Mouse (Mus musculus) heart, adult 2 months (tissue): Measurements from ENCODE around the gene 4930415O20Rik. TPM values are rescaled to one million over a fixed set of nuclear protein-coding genes. Genes with fewer than 3 reads are reported as not detected.

Source experiments
- DNase-seq, 2 experiments: peaks; one replicate each; pipeline ENCODE4 v3.0.0; 2021
- H3K27ac ChIP-seq: fragments of 200-600 bp; 2 replicates; pipeline ENCODE4 v1.8.1; 2022
- H3K27me3 ChIP-seq: fragments of 200-500 bp; 2 replicates; pipeline ENCODE4 v1.6.1; 2012; ENCODE audit warnings: mild to moderate bottlenecking, low read length, inconsistent platforms, mixed read lengths; ENCODE audit not compliant: control insufficient read depth, insufficient read depth
- H3K36me3 ChIP-seq: fragments of 200-500 bp; 2 replicates; pipeline ENCODE4 v1.6.1; 2012; ENCODE audit warnings: low read length, inconsistent platforms; ENCODE audit not compliant: control insufficient read depth, insufficient read depth
- H3K4me1 ChIP-seq: fragments of 200-500 bp; 2 replicates; pipeline ENCODE4 v1.6.1; 2011; ENCODE audit warnings: low read length; ENCODE audit not compliant: control insufficient read depth, insufficient read depth
- H3K4me3 ChIP-seq: fragments of 200-600 bp; 2 replicates; pipeline ENCODE4 v1.8.1; 2022
- H3K79me2 ChIP-seq: fragments of 200-500 bp; replicated peaks from 2 replicates; pipeline ENCODE4 v1.6.1; 2012; ENCODE audit warnings: mild to moderate bottlenecking, inconsistent platforms, low read length, moderate library complexity, mixed read lengths; ENCODE audit not compliant: control insufficient read depth, insufficient read depth
- H3K9ac ChIP-seq: fragments of 200-500 bp; 2 replicates; pipeline ENCODE4 v1.6.1; 2012; ENCODE audit warnings: low read depth, mild to moderate bottlenecking, control low read depth, inconsistent platforms, low read length, mixed read lengths
- CTCF ChIP-seq: fragments of 200-600 bp; IDR thresholded peaks from 2 replicates; pipeline ENCODE4 v1.8.1; 2022; ENCODE audit warnings: antibody characterized with exemption, mild to moderate bottlenecking, moderate library complexity
- EP300 ChIP-seq: fragments of 200-500 bp; IDR thresholded peaks from 2 replicates; pipeline ENCODE4 v1.6.1; 2011; ENCODE audit warnings: low read depth, low read length, control low read depth; ENCODE audit not compliant: insufficient read depth
- POLR2A ChIP-seq: fragments of 200-500 bp; IDR thresholded peaks from 2 replicates; pipeline ENCODE4 v1.6.1; 2011; ENCODE audit warnings: mild to moderate bottlenecking, low read depth, low read length, control low read depth; ENCODE audit not compliant: insufficient read depth
- WGBS: fragments of 180-500 bp; shearing (Covaris S2); methylation state at CpG from one replicate; pipeline ENCODE4 v1.1.7; 2018; 5-methylcytosine and 5-hydroxymethylcytosine counted together
- intact Hi-C: fragments of 180-260 bp; cut with DNase I; formaldehyde crosslinking; loops from one replicate; pipeline ENCODE4 v1.15.1; 2025
- polyA plus RNA-seq: library from polyadenylated mRNA; depleted of rRNA; stranded (reverse); fragments of >200 nt; gene quantifications from 2 replicates; pipeline ENCODE4 v1.2.3, GENCODE M21; 2012
- total RNA-seq, 2 experiments: library from RNA; stranded (reverse); gene quantifications; 2 replicates each; pipeline ENCODE4 v1.2.3; 2021

4930415O20Rik gene
- total and polyA plus RNA-seq, 3 experiments: 1.6 to 2.1 TPM; not detected in 1

DNA sequence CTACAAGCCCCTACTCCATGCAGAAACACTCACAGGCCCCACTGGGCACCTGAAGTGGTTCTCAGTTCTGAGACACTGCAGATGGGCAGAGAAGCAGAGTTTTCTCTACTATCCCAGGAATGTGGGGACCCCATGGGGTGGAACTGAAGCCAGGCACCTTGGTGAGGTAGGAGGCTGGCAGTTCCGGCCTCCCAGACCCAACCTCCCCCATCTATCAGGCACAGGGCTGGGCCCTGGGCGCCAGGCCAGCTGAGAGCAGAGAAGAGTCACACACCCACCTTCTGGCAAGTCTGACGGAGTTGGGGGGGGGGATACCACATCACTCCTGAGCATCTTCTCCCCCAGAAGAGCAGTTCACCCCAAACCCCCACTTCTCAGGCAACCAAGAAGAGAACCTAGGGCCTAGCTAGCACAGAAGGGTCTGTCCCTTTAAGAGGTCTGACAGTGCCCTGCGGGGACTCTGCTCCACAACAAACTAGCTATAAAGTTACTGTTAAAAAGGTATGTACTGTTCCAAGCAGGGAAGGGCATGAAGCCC is 32.2 kb downstream of the 4930415O20Rik start:
- peak overlapping the region; percentile 68 for H3K9ac ChIP-seq
- peaks cover 9% of the 10 kb centered on the region for H3K4me1 ChIP-seq
- intact Hi-C loops: no loop called here

GRCm38 (mm10) chr15:98604041-98604575 is 33.3 kb downstream of the 4930415O20Rik start:
- Histone ChIP-seq H3K4me1 (peaks cover 9% of the 10 kb centered on the region), H3K36me3 (peaks cover 5% of the 10 kb centered on the region), H3K9ac (peak overlapping the region; percentile 68), H3K79me2 (peaks cover 10% of the 10 kb centered on the region), H3K27ac (peak overlapping the region; percentile 89), H3K4me3 (peak overlapping the region; percentile 45), H3K27me3 (no peaks in the 10 kb centered on the region)
- TF ChIP-seq EP300 (no peak), CTCF (no peak), POLR2A (no peak)
- 62% methylated on average over 24 of the region's 24 CpGs for WGBS
- intact Hi-C loops: no loop called here
- peak; percentile 45 to 53 for DNase-seq

More for the DNA sequence above, 32.2 kb downstream of the 4930415O20Rik start:
- H3K27me3 ChIP-seq: no peaks in the 10 kb centered on the region
- TF ChIP-seq EP300: no peak
- 14% methylated on average over 4 of the region's 4 CpGs for WGBS
- H3K79me2 ChIP-seq: peaks cover 9% of the 10 kb centered on the region
- H3K36me3 ChIP-seq: peaks cover 5% of the 10 kb centered on the region
- H3K4me3 ChIP-seq: peak overlapping the region; percentile 45
- peak overlapping the region; percentile 89 for H3K27ac ChIP-seq
- peak; percentile 66 to 67 for DNase-seq

GRCm38 (mm10) chr15:98606051-98606536 is 35.3 kb downstream of the 4930415O20Rik start:
- Histone ChIP-seq H3K9ac (peak overlapping the region; percentile 76), H3K27ac (peak overlapping the region; percentile 89)
- WGBS: 21% methylated on average over 12 of the region's 12 CpGs

GRCm38 (mm10) chr15:98606739-98607138 is 35.9 kb downstream of the 4930415O20Rik start:
- peak in 1 of 2 experiments; percentile 39 for DNase-seq
- Histone ChIP-seq H3K4me1 (peaks cover 9% of the 10 kb centered on the region), H3K79me2 (peaks cover 9% of the 10 kb centered on the region), H3K4me3 (peak overlapping the region; percentile 49), H3K36me3 (peaks cover 3% of the 10 kb centered on the region), H3K27ac (peak overlapping the region; percentile 89), H3K9ac (peak overlapping the region; percentile 76), H3K27me3 (no peaks in the 10 kb centered on the region)
- TF ChIP-seq CTCF (no peak), EP300 (no peak)
- intact Hi-C loops: no loop called here
- WGBS: 43% methylated on average over 9 of the region's 9 CpGs

More at GRCm38 (mm10) chr15:98606051-98606536, 35.3 kb downstream of the 4930415O20Rik start:
- H3K4me3 ChIP-seq: peak overlapping the region; percentile 49
- H3K4me1 ChIP-seq: peaks cover 9% of the 10 kb centered on the region
- peaks cover 3% of the 10 kb centered on the region for H3K36me3 ChIP-seq
- intact Hi-C loops: no loop called here
- peak; percentile 94 for TF ChIP-seq EP300
- peak; percentile 83 for TF ChIP-seq POLR2A
- no peak for TF ChIP-seq CTCF
- peaks cover 10% of the 10 kb centered on the region for H3K79me2 ChIP-seq
- DNase-seq: peak; percentile 41 to 75
- no peaks in the 10 kb centered on the region for H3K27me3 ChIP-seq

DNA sequence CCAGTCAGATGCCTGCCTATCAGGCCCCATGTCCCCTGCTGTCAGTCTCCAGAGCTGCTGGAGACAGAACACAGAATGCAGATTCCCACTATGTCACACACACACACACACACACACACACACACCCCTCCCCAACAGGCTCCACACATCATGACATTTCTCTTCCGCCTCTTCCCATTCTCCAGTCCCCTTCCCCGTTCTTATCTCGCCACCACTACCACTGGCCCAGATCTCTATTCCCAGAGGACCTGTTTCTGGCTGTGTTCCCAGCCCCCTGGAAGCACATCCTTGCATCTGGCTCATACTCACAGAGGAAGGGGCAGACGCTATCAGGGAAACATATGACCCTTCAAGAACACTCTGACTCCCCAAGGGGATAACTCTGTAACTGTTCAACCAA is 36.8 kb downstream of the 4930415O20Rik start:
- H3K9ac ChIP-seq: peak overlapping the region; percentile 99
- peaks cover 3% of the 10 kb centered on the region for H3K36me3 ChIP-seq
- peaks cover 9% of the 10 kb centered on the region for H3K4me1 ChIP-seq
- peak overlapping the region; percentile 96 for H3K4me3 ChIP-seq
- TF ChIP-seq CTCF (no peak), POLR2A (peak; percentile 68), EP300 (peak; percentile 99)
- DNase-seq: peak; percentile 82 to 89
- intact Hi-C loops: no loop called here
- H3K27ac ChIP-seq: peak overlapping the region; percentile 89
- H3K79me2 ChIP-seq: peaks cover 9% of the 10 kb centered on the region
- 8% methylated on average over 4 of the region's 4 CpGs for WGBS
- H3K27me3 ChIP-seq: no peaks in the 10 kb centered on the region

DNA sequence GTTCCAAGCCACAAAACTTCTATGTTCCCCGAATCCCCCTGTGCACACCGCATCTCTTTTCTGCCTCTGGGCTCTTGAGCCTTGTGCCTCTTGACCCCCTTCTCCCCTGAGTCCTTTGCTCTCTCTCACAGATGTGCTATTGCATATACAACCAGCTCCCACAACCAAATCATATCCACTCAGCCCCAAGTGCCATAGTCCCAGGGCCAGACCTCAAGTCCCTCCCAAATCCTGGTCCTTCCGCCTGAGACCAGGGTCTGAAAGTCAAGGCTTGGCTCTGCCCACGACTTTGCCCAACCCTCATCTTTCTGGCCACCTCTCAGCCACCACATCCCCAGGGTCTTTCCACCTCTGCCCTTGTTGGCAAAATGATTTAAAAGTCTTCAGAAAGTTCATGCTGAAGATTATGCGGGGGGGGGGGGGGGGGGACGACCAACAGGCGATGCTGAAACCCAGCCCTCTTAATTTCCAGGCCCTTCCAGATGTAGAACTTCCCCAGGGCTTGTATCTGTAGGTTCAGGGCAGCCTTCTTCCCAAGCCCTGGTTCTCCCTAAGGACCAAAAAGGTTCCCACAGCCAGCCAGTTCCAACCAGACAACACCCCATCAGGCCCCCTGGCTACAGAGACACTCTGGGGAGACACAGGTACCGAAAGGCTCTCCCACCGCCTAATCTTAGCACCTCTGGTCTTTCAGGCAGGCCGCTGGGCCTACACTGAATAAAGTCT is 37.4 kb downstream of the 4930415O20Rik start:
- Histone ChIP-seq H3K36me3 (peaks cover 2% of the 10 kb centered on the region), H3K27me3 (no peaks in the 10 kb centered on the region), H3K9ac (peak overlapping the region; percentile 99), H3K27ac (peak overlapping the region; percentile 89), H3K79me2 (peaks cover 9% of the 10 kb centered on the region), H3K4me3 (peak overlapping the region; percentile 96), H3K4me1 (peaks cover 9% of the 10 kb centered on the region)
- WGBS: 2% methylated on average over 10 of the region's 10 CpGs
- peak in 1 of 2 experiments; percentile 31 for DNase-seq
- peak; percentile 15 for TF ChIP-seq POLR2A
- no peak for TF ChIP-seq CTCF
- intact Hi-C loops: no loop called here
